Mouse (Mus musculus) frontal cortex, postnatal 14 days (tissue): Measurements from ENCODE around the gene Tmem204.
A peak's percentile ranks its signal among the peaks of the same experiment; 100 is the strongest.
"Not testable (repeated sequence)": the region's sequence is repeated elsewhere in the genome, so short reads cannot be mapped to it uniquely, and the experiment has no call there.

Source experiments
- DNase-seq, 2 experiments: peaks; one replicate each; pipeline ENCODE4 v3.0.0; 2022; ENCODE audit warnings: low spot score in 2 of 2

Tmem204 gene

GRCm38 (mm10) chr17:25083444-25083931 is at the start of gene Tmem204:
TSS of gene Tmem204 (minus strand) at chr17:25083591.
- no peak for DNase-seq

- no peak for DNase-seq
Observed at GRCm38 (mm10) chr17:25130060-25130459, 46.7 kb upstream of the Tmem204 start.

GRCm38 (mm10) chr17:25127681-25128080 is 44.3 kb upstream of the Tmem204 start:
- DNase-seq, result no peak

- no peak for DNase-seq
Observed at GRCm38 (mm10) chr17:25127079-25127478, 43.7 kb upstream of the Tmem204 start.

GRCm38 (mm10) chr17:25125442-25126060 is 42.2 kb upstream of the Tmem204 start:
- DNase-seq, result not testable (repeated sequence)

GRCm38 (mm10) chr17:25123979-25124378 is 40.6 kb upstream of the Tmem204 start:
- DNase-seq, result no peak

- DNase-seq, result no peak
Observed at GRCm38 (mm10) chr17:25120406-25120805, 37.0 kb upstream of the Tmem204 start, which contains the start of gene Ptx4. TSS of gene Ptx4 (plus strand) at chr17:25120760.

GRCm38 (mm10) chr17:25117263-25117662 is 33.9 kb upstream of the Tmem204 start:
- DNase-seq, result no peak

- peak; percentile 86 to 88 for DNase-seq
Observed at GRCm38 (mm10) chr17:25115664-25116432, 32.5 kb upstream of the Tmem204 start, which contains the start of gene Telo2. TSS of gene Telo2 (minus strand) at chr17:25115967.

GRCm38 (mm10) chr17:25114908-25115645 is 31.7 kb upstream of the Tmem204 start:
- DNase-seq, result no peak

GRCm38 (mm10) chr17:25112423-25112810 is 29.0 kb upstream of the Tmem204 start:
- DNase-seq, result no peak

GRCm38 (mm10) chr17:25111739-25112422 is 28.5 kb upstream of the Tmem204 start:
- peak; percentile 28 to 29 for DNase-seq

- DNase-seq, result no peak
Observed at GRCm38 (mm10) chr17:25111220-25111619, 27.8 kb upstream of the Tmem204 start.

GRCm38 (mm10) chr17:25110590-25110989 is 27.2 kb upstream of the Tmem204 start:
- no peak for DNase-seq

GRCm38 (mm10) chr17:25109578-25109977 is 26.2 kb upstream of the Tmem204 start:
- no peak for DNase-seq

GRCm38 (mm10) chr17:25107786-25108185 is 24.4 kb upstream of the Tmem204 start:
- no peak for DNase-seq

- no peak for DNase-seq
Observed at GRCm38 (mm10) chr17:25101338-25101737, 17.9 kb upstream of the Tmem204 start.

- DNase-seq, result no peak
Observed at GRCm38 (mm10) chr17:25100052-25100451, 16.7 kb upstream of the Tmem204 start.

GRCm38 (mm10) chr17:25096221-25096620 is 12.8 kb upstream of the Tmem204 start:
- DNase-seq, result no peak

GRCm38 (mm10) chr17:25090450-25090849 is 7.1 kb upstream of the Tmem204 start:
- no peak for DNase-seq

- no peak for DNase-seq
Observed at GRCm38 (mm10) chr17:25089158-25089557, 5.8 kb upstream of the Tmem204 start.

- DNase-seq, result no peak
Observed at GRCm38 (mm10) chr17:25086724-25087123, 3.3 kb upstream of the Tmem204 start.
